Mouse (Mus musculus): Measurements from ENCODE around the gene Efcab6.

DNA sequence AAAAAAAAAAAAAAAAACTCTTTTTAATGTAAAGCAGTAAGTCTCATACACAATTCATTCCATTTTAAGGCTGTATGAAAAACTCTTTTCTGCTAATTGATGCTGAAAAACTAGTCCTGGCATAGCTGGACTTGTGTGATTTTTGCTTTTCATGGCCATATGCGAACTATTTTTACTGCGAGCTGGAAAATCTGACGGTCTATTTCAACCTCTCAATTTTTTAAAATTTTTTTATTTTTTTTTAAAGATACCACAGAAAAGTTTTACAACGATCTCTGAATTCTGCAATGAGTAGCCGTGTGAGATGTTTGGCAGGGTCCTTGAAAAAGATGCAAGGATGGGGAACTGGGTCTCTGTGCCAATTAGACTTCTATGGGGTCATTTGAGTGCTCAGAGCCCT lies 75.9 kb downstream of the Efcab6 start:
- TF ChIP-seq CTCF (IDR thresholded peaks at IDR 0.05; ENCODE audit: low read depth): no peak
- TF ChIP-seq EP300 (IDR thresholded peaks at IDR 0.05; ENCODE audit: low read depth): no peak

Measured in liver, postnatal 0 days (tissue).